Mouse (Mus musculus) hindbrain, embryonic 16.5 days (tissue): ENCODE results near the gene Tjp1. TPM values are rescaled to one million over a fixed set of nuclear protein-coding genes. Genes with fewer than 3 reads are reported as not detected.

ENCODE experiments used
- ATAC-seq: fragments of 200-750 bp; cut with Nextera tagmentation; 2 replicates; pipeline ENCODE4 v1.8.0; 2017; ENCODE audit warnings: moderate TSS enrichment, moderate library complexity
- H3K27ac ChIP-seq: fragments of 300-500 bp; sonication (generic); 2 replicates; pipeline ENCODE4 v1.5.1; 2014; ENCODE audit warnings: low read depth, mild to moderate bottlenecking, control low read depth, low read length, moderate library complexity
- H3K27me3 ChIP-seq: fragments of 300-500 bp; sonication (generic); replicated peaks from 2 replicates; pipeline ENCODE4 v1.6.1; 2014; ENCODE audit warnings: low read length; ENCODE audit not compliant: control insufficient read depth, insufficient read depth
- H3K36me3 ChIP-seq: fragments of 300-500 bp; sonication (generic); 2 replicates; pipeline ENCODE4 v1.6.1; 2014; ENCODE audit warnings: mild to moderate bottlenecking, low read length, moderate library complexity, mixed read lengths; ENCODE audit not compliant: control insufficient read depth, insufficient read depth
- H3K4me1 ChIP-seq: fragments of 300-500 bp; sonication (generic); 2 replicates; pipeline ENCODE4 v1.6.1; 2014; ENCODE audit warnings: low read depth, low read length; ENCODE audit not compliant: control insufficient read depth, insufficient read depth
- H3K4me2 ChIP-seq: fragments of 300-500 bp; sonication (generic); 2 replicates; pipeline ENCODE4 v1.6.1; 2014; ENCODE audit warnings: mild to moderate bottlenecking, low read length, control low read depth, moderate library complexity
- H3K4me3 ChIP-seq: fragments of 300-500 bp; sonication (generic); 2 replicates; pipeline ENCODE4 v1.5.1; 2014; ENCODE audit warnings: mild to moderate bottlenecking, low read length, control low read depth, moderate library complexity
- H3K9ac ChIP-seq: fragments of 300-500 bp; sonication (generic); 2 replicates; pipeline ENCODE4 v1.6.1; 2014; ENCODE audit warnings: low read depth, mild to moderate bottlenecking, control low read depth, low read length, moderate library complexity
- H3K9me3 ChIP-seq: fragments of 300-500 bp; sonication (generic); 2 replicates; pipeline ENCODE4 v1.6.1; 2014; ENCODE audit warnings: mild to moderate bottlenecking, low read length, moderate library complexity; ENCODE audit not compliant: control insufficient read depth
- WGBS: fragments of 180-500 bp; shearing (Covaris S2); extraction: QIAGEN DNeasy Blood & Tissue Kit; methylation state at CpG from one replicate; pipeline ENCODE4 v1.1.7; 2014; 5-methylcytosine and 5-hydroxymethylcytosine counted together
- polyA plus RNA-seq: library from polyadenylated mRNA; unstranded; fragments of >200 nt; fragmentation: Nextera tagmentation; extraction: Ambion mirVana; gene quantifications from 2 replicates; pipeline ENCODE4 v1.2.1, GENCODE M21; 2015

Gene Tjp1
- polyA plus RNA-seq, 1 experiment from 2014 or later, result 24.5 TPM

GRCm38 (mm10) chr7:65369101-65369500 lies 158.5 kb downstream of the Tjp1 start:
- Histone ChIP-seq H3K4me1 (no peaks in the 10 kb centered on the region; the same call in none of the 2 replicates), H3K9me3 (no peaks in the 10 kb centered on the region), H3K36me3 (no peaks in the 10 kb centered on the region), H3K27me3 (no peaks in the 10 kb centered on the region), H3K27ac (no peak overlapping the region), H3K9ac (peak overlapping the region; percentile 46), H3K4me3 (peak overlapping the region; percentile 32), H3K4me2 (peak overlapping the region; percentile 52)
- 14% methylated on average over 5 of the region's 5 CpGs for WGBS
- ATAC-seq, result no peak

DNA sequence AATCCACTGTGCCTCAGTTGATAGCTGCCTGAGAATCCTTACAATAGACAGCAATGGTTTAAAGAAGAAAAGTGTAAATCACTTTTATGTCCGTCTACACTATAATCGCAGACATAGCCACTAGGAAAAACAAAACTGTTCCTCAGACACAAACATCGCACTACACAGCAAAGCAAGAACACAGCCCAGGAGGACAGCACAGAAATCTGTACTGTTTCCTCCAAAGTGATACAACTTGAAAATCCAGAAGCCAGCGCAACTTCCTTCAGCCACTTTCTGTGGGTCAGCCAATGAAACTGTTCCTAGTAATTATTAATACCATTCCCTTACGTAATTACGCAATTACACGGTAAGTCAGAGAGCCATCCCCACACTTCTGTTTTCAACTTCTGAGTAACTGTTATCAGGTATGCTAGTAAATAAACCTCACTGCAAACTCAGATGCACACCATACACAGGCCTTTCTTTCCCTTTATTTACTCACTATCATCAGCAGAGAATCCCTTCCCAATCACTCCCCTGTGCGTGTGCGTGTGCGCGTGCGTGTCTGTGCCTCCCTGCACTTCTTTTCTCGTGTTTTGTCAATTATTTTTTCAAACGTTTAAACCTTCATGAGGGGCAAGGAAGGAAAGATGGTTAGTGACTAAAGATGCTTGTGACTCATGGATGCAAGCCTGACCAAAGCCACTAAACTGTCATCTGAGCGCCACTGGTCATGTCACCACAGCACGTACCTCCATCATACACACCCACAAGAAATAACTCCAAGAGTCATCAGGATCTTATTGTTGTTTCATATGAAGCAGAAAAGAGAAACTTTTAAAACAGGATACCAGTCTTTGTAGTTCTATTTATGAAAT lies 160.0 kb downstream of the Tjp1 start:
- Histone ChIP-seq H3K27ac (no peak overlapping the region), H3K9me3 (no peaks in the 10 kb centered on the region), H3K36me3 (no peaks in the 10 kb centered on the region), H3K4me2 (peak overlapping the region; percentile 21), H3K27me3 (no peaks in the 10 kb centered on the region), H3K4me3 (no peak overlapping the region), H3K4me1 (no peaks in the 10 kb centered on the region; the same call in none of the 2 replicates), H3K9ac (no peak overlapping the region)
- ATAC-seq, result no peak
- WGBS, result 77% methylated on average over 16 of the region's 16 CpGs

GRCm38 (mm10) chr7:65366153-65366552 lies 161.4 kb downstream of the Tjp1 start:
- WGBS, result 16% methylated on average over 1 of the region's 1 CpGs
- H3K4me2 ChIP-seq, result no peak overlapping the region
- no peaks in the 10 kb centered on the region for H3K27me3 ChIP-seq
- no peaks in the 10 kb centered on the region for H3K9me3 ChIP-seq
- no peaks in the 10 kb centered on the region for H3K36me3 ChIP-seq
- H3K4me3 ChIP-seq, result no peak overlapping the region
- no peak for ATAC-seq
- no peak overlapping the region for H3K9ac ChIP-seq
- H3K4me1 ChIP-seq, result no peaks in the 10 kb centered on the region; the same call in none of the 2 replicates
- H3K27ac ChIP-seq, result no peak overlapping the region

DNA sequence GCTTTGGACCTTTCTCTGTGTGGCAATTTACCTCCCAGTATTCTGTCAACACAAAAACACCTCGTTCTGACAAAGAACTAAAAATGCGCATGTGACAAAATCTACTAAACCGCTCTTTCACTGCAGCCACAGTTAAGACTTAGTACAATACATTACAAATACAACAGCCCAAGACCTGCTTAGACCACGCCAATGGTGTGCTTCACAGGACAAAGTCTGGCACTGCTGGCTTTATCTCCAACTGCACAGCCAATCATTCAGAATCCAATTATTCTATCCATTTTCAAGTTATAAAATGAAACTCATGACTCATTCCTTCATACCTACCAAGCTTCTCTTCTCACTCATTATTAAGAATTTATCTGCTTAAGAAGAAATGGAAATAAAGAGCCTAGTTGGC lies 162.0 kb downstream of the Tjp1 start:
- no peaks in the 10 kb centered on the region for H3K9me3 ChIP-seq
- no peak overlapping the region for H3K27ac ChIP-seq
- no peak overlapping the region for H3K9ac ChIP-seq
- 82% methylated on average over 4 of the region's 4 CpGs for WGBS
- H3K4me3 ChIP-seq, result no peak overlapping the region
- H3K4me1 ChIP-seq, result no peaks in the 10 kb centered on the region; the same call in none of the 2 replicates
- H3K36me3 ChIP-seq, result no peaks in the 10 kb centered on the region
- H3K4me2 ChIP-seq, result no peak overlapping the region
- no peak for ATAC-seq
- H3K27me3 ChIP-seq, result no peaks in the 10 kb centered on the region

GRCm38 (mm10) chr7:65360278-65360677 lies 167.3 kb downstream of the Tjp1 start:
- H3K4me1 ChIP-seq, result peaks cover 3% of the 10 kb centered on the region
- no peak overlapping the region for H3K27ac ChIP-seq
- no peaks in the 10 kb centered on the region for H3K36me3 ChIP-seq
- 68% methylated on average over 3 of the region's 3 CpGs for WGBS
- H3K4me3 ChIP-seq, result no peak overlapping the region
- no peaks in the 10 kb centered on the region for H3K27me3 ChIP-seq
- no peak for ATAC-seq
- H3K9me3 ChIP-seq, result no peaks in the 10 kb centered on the region
- no peak overlapping the region for H3K9ac ChIP-seq
- H3K4me2 ChIP-seq, result no peak overlapping the region

GRCm38 (mm10) chr7:65359774-65360173 lies 167.8 kb downstream of the Tjp1 start:
- WGBS, result 77% methylated on average over 8 of the region's 8 CpGs
- H3K36me3 ChIP-seq, result no peaks in the 10 kb centered on the region
- no peak for ATAC-seq

GRCm38 (mm10) chr7:65357538-65357937 lies 170.0 kb downstream of the Tjp1 start:
- Histone ChIP-seq H3K9me3 (no peaks in the 10 kb centered on the region), H3K4me2 (no peak overlapping the region), H3K4me3 (no peak overlapping the region), H3K36me3 (no peaks in the 10 kb centered on the region), H3K9ac (no peak overlapping the region), H3K27ac (peak overlapping the region; percentile 19), H3K27me3 (no peaks in the 10 kb centered on the region), H3K4me1 (peaks cover 3% of the 10 kb centered on the region)
- 14% methylated on average over 1 of the region's 1 CpGs for WGBS
- ATAC-seq, result peak; percentile 68

More at GRCm38 (mm10) chr7:65359774-65360173, 167.8 kb downstream of the Tjp1 start:
- Histone ChIP-seq H3K4me2 (no peak overlapping the region), H3K4me1 (peaks cover 3% of the 10 kb centered on the region), H3K27ac (no peak overlapping the region), H3K4me3 (no peak overlapping the region), H3K9ac (no peak overlapping the region), H3K9me3 (no peaks in the 10 kb centered on the region), H3K27me3 (no peaks in the 10 kb centered on the region)

GRCm38 (mm10) chr7:65356204-65356603 lies 171.4 kb downstream of the Tjp1 start:
- Histone ChIP-seq H3K9me3 (no peaks in the 10 kb centered on the region), H3K4me3 (no peak overlapping the region), H3K27me3 (no peaks in the 10 kb centered on the region), H3K27ac (no peak overlapping the region), H3K4me2 (no peak overlapping the region), H3K36me3 (no peaks in the 10 kb centered on the region), H3K4me1 (peaks cover 3% of the 10 kb centered on the region), H3K9ac (no peak overlapping the region)
- WGBS, result 71% methylated on average over 1 of the region's 1 CpGs
- ATAC-seq, result no peak

- no peak overlapping the region for H3K4me2 ChIP-seq
- no peak overlapping the region for H3K4me3 ChIP-seq
- no peak overlapping the region for H3K9ac ChIP-seq
- no peak for ATAC-seq
- no peak overlapping the region for H3K27ac ChIP-seq
- WGBS, result 69% methylated on average over 2 of the region's 2 CpGs
- no peaks in the 10 kb centered on the region for H3K9me3 ChIP-seq
- H3K27me3 ChIP-seq, result no peaks in the 10 kb centered on the region
- H3K36me3 ChIP-seq, result no peaks in the 10 kb centered on the region
- no peaks in the 10 kb centered on the region; the same call in none of the 2 replicates for H3K4me1 ChIP-seq
Observed at GRCm38 (mm10) chr7:65354908-65355307, 172.7 kb downstream of the Tjp1 start.
